Mouse (Mus musculus): Measurements from ENCODE around the gene Wwtr1.

DNA sequence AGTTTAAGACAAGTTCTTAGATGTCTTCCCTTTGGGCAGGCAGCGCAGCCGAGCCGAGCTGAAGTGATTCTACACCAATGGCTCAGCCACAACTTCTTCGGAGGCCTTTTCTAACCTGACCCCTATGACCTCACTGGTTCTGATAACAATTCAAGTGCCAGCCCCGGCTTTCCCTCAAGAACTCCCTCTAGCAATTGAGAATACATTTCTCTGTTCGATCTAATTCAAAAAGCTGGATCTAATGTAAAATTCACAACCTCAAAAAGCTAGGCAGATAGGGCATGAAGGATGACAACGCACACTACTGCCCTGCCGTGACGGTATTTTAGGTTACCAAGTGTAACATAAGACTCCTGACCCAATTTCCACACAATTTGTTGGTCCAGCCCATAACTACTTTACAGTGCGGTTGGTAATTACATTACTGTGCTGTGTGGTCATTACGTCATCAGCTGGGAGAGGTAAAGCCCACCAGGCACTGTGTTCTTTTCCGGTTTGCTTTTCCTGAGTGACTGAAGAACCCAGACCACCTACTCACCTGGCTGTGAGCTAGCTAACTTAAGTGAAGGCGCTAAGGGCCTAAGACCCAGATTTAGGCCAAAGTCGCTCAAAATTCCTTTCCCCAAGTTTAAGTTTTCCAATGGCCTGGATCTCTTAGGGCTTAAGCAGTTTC, 1.7 kb downstream of the Wwtr1 start:
- no peak for TF ChIP-seq CTCF (IDR thresholded peaks at IDR 0.05; ENCODE audit: low read depth, low read length)
- no peak for TF ChIP-seq POLR2A (IDR thresholded peaks at IDR 0.05; ENCODE audit: extremely low read depth, insufficient read depth, low read length)

Measured in liver, adult 2 months (tissue).